Mouse (Mus musculus) embryonic fibroblast, embryonic 13.5 days (primary cell): ENCODE results near the gene Il17f. TPM values are rescaled to one million over a fixed set of nuclear protein-coding genes. Genes with fewer than 3 reads are reported as not detected.

ENCODE experiments used
- H3K27ac ChIP-seq: 2 replicates; pipeline ENCODE4 v1.5.1; 2012; ENCODE audit warnings: low read length, control low read depth, inconsistent platforms; ENCODE audit not compliant: insufficient read depth
- H3K4me1 ChIP-seq: 2 replicates; pipeline ENCODE4 v1.6.1; 2011; ENCODE audit warnings: low read length; ENCODE audit not compliant: control insufficient read depth, insufficient read depth
- H3K4me3 ChIP-seq: 2 replicates; pipeline ENCODE4 v1.5.1; 2011; ENCODE audit warnings: mild to moderate bottlenecking, control low read depth, low read length; ENCODE audit not compliant: insufficient read depth
- CTCF ChIP-seq: IDR thresholded peaks from 2 replicates; pipeline ENCODE4 v1.5.1; 2011; ENCODE audit warnings: mild to moderate bottlenecking, control low read depth, low read length, moderate library complexity, borderline replicate concordance; ENCODE audit not compliant: insufficient read depth
- POLR2A ChIP-seq: IDR thresholded peaks from 2 replicates; pipeline ENCODE4 v1.6.1; 2011; ENCODE audit warnings: low read depth, mild to moderate bottlenecking, control low read depth, low read length, moderate library complexity
- polyA plus RNA-seq: library from polyadenylated mRNA; stranded (reverse); fragments of >200 nt; gene quantifications from 2 replicates; pipeline ENCODE4 v1.2.4, GENCODE M21; 2011; ENCODE audit warnings: low read depth; ENCODE audit not compliant: missing spikeins, insufficient read length

Il17f gene
- polyA plus RNA-seq, 1 experiment, result not detected

DNA sequence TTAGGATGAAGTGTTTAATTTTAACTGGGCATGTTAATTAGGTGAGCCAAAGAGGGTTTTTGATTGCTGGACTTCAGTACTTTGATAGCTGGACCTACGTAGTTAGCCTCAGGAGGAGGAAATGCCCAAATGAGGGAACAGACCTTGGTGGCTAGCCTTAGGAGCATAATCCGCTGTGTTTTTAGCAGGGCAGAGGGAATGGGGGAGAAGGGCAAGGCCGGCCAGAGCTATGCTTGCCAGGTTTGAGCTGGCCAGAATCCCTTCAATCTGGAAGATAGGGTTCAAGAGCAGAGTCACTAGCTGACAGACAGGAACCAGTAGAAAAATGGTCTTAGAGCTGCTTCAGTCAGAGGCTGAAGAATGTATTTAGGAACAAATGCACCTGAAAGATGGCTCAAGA, 32.8 kb downstream of the Il17f start:
- no peak overlapping the region for H3K4me3 ChIP-seq
- H3K4me1 ChIP-seq, result peaks cover 4% of the 10 kb centered on the region; the same call in 1 of the 2 replicates
- no peak overlapping the region for H3K27ac ChIP-seq
- TF ChIP-seq POLR2A (no peak), CTCF (no peak)

DNA sequence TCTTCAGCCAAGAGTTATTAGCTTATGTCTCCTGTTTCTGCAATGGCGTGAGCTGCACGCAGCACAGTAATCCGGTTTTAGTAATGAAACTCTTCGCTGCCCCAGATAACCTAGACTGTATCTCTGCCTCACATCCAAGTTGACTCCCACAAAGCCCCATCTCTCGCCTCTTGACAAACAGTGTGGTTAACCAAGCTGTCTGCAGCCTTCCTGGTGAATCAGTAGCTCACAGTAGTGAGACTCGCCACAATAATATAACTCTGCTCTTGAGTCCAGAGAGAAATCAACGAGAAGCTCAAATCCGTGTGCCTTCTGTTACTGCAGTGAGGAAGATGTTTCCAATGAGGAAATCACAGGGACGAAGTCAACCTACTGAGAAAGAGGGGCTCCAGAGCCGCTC, 36.0 kb downstream of the Il17f start:
- H3K27ac ChIP-seq, result no peak overlapping the region
- TF ChIP-seq POLR2A, result no peak
- TF ChIP-seq CTCF, result no peak
- peaks cover 4% of the 10 kb centered on the region; the same call in 1 of the 2 replicates for H3K4me1 ChIP-seq
- no peak overlapping the region for H3K4me3 ChIP-seq

DNA sequence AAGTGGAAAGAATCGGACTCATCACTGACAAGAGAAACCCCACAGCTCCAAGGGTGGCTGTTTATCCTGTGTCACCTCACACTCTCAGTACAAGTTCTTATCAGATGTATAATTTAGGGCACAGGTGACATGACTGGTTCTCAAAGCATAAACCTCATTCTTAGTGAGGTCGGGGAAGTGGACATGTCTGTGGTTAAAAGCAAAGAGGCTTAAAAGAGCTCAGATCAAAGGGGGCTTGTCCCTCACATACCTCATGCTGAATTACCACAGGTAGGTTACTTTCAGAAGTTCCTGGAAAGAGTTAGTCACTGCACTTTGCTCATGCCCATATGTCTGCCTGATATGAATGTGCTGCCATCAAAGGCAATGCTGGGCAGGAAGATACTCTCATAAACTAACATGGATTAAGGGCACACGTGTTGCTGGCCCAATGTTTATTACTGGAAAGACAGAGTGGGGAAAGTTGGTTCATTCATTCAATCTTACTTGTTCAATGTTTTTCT, 49.9 kb downstream of the Il17f start:
- H3K4me3 ChIP-seq, result no peak overlapping the region
- TF ChIP-seq CTCF (no peak), POLR2A (no peak)
- no peaks in the 10 kb centered on the region for H3K4me1 ChIP-seq
- H3K27ac ChIP-seq, result no peak overlapping the region

DNA sequence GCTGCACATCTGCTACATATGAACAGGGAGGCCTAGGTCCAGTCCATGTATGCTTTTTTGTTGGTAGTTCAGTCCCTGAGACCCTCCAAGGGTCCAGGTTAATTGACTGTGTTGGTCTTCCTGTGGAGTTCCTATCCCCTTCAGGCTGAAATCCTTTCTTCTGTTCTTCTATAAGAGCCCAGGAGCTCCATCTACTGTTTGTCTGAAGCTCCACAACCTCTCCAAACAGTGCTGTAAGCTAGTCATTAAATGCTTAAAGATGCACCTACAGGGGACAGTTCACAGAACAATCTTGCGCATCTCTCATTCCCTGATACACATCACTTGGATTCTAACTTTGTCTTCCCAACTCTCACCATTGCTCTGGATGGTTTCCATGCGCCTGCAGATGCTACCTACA, 51.9 kb downstream of the Il17f start:
- no peak overlapping the region for H3K27ac ChIP-seq
- no peak overlapping the region for H3K4me3 ChIP-seq
- TF ChIP-seq CTCF (no peak), POLR2A (no peak)
- no peaks in the 10 kb centered on the region for H3K4me1 ChIP-seq

DNA sequence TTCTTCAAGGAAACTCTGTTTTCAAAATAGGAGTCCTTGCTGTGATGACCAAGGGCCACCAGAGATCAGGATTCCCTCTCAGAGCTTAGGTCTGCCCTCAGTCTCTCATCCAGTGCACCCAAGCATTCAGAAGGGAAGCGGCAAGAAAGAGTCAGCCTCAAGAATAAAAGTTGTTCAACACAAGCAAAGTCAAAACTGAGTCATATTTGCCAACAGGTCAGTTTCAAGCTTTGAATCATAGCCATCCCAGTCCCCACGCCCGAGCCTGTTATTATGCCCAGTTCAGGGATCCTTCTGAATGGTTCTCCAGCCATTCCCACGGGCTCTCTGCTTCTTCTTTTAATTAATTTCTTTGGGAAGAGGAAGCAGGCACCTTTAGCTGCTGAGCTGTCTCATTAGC, 53.8 kb downstream of the Il17f start:
- Histone ChIP-seq H3K27ac (no peak overlapping the region), H3K4me3 (no peak overlapping the region), H3K4me1 (no peaks in the 10 kb centered on the region)
- TF ChIP-seq CTCF (no peak), POLR2A (no peak)

DNA sequence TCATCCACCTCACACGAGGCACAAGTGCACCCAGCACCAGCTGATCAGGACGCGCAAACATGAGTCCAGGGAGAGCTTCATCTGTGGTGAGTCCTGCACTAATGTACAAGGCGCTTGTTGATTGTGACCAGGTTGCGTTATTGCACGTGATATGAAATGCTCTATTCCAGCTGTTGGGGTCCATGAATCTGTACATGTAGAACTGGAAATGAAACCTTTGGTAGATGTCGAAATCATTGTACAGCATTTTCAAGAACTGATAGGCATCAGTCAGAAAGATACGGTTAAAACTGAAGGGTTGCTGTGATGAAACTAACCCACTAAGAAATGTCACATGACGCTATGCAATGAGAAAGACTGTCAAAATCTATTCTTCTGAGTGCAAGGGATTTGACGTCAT, 59.5 kb downstream of the Il17f start, which contains the start of gene Il17a:
TSS of gene Il17a (plus strand) at position 3 of the 400 bp plus-strand sequence.
- H3K27ac ChIP-seq, result no peak within 1 kb of the TSS
- no peak within 1 kb of the TSS for H3K4me3 ChIP-seq
- no peaks in the 10 kb centered on the region for H3K4me1 ChIP-seq
- TF ChIP-seq POLR2A (no peak), CTCF (no peak)

Other genes with a start within 250 kb of the Il17f start
- gene Pkhd1, start 172.6 kb downstream of the Il17f start, polyA plus RNA-seq, result not detected in 2 replicates
- not detected in 2 replicates for gene Il17a, start 59.7 kb downstream of the Il17f start, polyA plus RNA-seq
- gene Mcm3, start 29.7 kb upstream of the Il17f start, polyA plus RNA-seq, result 31.8 and 40.8 TPM in 2 replicates
- gene Paqr8, start 100.0 kb upstream of the Il17f start, polyA plus RNA-seq, result 8.3 and 9.2 TPM in 2 replicates
- gene Efhc1, start 161.0 kb upstream of the Il17f start, polyA plus RNA-seq, result 4.6 and 6.5 TPM in 2 replicates